Mouse (Mus musculus) 3T3-L1 (cell line): ENCODE measurements around the gene Ddx23.

Source experiments
- DNase-seq: peaks from one replicate; pipeline ENCODE4 v3.0.0-alpha.2; 2015; ENCODE audit warnings: low read depth, low spot score

Gene Ddx23

DNA sequence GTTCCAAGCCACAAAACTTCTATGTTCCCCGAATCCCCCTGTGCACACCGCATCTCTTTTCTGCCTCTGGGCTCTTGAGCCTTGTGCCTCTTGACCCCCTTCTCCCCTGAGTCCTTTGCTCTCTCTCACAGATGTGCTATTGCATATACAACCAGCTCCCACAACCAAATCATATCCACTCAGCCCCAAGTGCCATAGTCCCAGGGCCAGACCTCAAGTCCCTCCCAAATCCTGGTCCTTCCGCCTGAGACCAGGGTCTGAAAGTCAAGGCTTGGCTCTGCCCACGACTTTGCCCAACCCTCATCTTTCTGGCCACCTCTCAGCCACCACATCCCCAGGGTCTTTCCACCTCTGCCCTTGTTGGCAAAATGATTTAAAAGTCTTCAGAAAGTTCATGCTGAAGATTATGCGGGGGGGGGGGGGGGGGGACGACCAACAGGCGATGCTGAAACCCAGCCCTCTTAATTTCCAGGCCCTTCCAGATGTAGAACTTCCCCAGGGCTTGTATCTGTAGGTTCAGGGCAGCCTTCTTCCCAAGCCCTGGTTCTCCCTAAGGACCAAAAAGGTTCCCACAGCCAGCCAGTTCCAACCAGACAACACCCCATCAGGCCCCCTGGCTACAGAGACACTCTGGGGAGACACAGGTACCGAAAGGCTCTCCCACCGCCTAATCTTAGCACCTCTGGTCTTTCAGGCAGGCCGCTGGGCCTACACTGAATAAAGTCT, 54.5 kb downstream of the Ddx23 start:
- DNase-seq: peak; percentile 75

DNA sequence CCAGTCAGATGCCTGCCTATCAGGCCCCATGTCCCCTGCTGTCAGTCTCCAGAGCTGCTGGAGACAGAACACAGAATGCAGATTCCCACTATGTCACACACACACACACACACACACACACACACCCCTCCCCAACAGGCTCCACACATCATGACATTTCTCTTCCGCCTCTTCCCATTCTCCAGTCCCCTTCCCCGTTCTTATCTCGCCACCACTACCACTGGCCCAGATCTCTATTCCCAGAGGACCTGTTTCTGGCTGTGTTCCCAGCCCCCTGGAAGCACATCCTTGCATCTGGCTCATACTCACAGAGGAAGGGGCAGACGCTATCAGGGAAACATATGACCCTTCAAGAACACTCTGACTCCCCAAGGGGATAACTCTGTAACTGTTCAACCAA, 55.1 kb downstream of the Ddx23 start:
- DNase-seq: peak; percentile 83

DNA sequence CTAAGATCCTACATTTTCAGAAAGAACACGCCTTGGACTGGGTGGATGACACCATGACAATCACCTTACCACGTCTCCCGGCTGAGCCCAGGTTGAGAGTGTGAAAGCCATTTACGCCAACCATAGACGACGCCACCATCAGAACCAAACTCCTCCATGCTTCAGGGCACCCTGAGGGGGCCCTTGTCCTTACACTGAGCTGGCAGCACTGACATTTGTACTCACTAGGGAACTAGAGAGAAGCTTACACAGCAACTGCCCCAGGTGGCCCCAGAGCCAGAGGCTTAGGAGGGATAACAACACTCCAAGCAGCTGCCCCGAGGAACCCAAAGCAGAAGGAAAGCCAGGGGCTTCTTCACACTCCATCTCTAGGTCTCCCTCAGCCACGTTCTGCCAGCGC, 56.0 kb downstream of the Ddx23 start:
- DNase-seq: no peak

DNA sequence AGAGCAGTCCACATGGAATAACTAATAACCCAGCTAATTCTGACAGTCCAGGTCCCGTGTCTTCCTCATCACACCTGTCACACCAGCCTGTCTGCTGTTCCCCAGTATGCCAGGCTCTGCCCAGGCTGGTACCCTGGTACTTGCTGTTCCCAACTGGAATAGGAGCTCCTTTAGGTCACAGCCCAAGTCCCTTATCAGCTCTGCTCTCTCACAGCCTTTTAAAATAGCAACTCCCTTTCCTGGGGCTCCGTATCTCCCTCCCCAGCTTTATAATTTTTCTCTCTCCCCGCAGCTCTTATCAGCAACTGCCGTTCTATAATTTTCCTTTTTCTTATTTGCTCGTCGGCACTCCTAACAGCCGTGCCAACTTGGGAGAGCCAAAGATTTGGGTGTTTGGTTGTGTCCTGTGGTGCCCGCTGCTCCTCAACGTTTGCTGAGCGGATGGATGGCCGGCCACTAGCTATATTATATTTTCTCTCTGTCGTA, 56.6 kb downstream of the Ddx23 start:
- DNase-seq: no peak

DNA sequence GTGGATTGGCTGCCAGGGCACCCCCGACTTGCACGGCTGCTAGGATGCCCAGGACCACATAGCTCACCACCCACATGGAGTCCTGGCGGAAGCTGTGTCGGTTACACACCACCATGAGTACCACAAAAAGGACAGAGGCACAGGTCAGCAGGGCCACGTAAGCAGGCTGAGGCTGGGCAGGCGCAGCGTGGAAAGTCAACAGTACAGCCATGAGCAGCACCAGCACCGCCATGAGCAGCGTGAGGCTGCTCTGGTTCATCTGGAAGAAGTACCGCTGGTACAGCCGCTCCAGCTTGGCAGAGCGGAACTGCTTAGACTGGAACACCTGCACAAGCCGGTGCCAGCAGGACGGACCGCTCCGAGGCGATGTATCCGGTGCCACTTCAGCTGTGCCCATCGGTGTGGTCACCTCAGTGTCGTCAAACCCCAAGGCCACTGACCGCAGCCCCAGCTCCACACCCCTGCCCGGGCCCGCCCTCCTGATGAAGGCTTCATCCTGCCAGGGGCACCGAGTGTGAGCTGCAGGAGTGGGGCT, 58.6 kb downstream of the Ddx23 start:
- no peak for DNase-seq

DNA sequence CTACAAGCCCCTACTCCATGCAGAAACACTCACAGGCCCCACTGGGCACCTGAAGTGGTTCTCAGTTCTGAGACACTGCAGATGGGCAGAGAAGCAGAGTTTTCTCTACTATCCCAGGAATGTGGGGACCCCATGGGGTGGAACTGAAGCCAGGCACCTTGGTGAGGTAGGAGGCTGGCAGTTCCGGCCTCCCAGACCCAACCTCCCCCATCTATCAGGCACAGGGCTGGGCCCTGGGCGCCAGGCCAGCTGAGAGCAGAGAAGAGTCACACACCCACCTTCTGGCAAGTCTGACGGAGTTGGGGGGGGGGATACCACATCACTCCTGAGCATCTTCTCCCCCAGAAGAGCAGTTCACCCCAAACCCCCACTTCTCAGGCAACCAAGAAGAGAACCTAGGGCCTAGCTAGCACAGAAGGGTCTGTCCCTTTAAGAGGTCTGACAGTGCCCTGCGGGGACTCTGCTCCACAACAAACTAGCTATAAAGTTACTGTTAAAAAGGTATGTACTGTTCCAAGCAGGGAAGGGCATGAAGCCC, 59.7 kb downstream of the Ddx23 start:
- peak; percentile 65 for DNase-seq

DNA sequence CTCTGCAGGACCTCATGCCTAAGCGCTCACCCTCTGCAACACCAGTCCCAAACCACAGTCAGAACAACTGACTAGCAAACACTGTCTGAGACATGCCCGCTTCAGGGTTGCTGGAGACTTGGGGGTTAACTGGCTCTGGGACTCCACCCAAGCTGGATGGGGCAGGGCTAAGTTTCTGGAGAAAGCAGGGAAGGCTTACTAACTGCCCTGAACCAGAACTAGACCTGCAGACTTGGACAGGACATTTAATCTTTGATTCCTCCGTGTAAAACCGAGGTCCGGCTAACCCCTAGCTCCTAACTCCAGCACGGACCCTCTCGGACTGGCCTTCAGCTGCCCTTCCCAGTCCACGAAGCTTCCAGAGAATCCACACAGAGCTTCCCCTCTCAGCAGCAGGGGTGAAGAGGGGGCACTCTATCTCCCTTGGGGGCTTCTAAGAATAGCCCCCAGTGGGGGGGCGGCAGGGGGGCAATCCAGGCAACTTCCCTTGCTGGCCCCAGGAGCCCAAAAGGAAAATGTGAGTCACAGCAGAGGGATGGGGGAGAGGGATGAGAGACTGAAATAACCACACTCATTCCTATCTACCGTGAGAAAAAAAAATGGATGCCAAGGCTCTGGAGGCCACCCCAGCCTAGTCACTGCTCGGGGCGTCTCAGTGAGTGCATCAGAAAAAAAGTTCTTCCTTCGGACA, 60.4 kb downstream of the Ddx23 start:
- peak; percentile 87 for DNase-seq

DNA sequence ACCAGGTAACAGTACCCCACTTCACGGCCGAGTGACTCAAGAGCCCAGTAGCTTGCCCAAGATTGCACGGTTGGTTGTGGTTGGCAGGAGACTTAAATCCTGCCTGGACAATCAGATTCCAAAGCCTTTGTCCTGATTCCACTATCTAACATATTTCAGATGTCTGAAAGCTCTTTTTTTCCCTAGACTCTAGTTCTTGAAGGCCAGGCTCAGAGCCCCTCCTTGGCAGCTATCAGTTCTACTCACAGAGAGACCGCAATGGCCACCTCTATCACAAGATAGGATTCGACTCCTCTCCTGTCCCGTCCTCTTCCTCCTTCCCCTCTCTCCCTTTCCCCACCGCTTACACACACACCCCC, 60.9 kb downstream of the Ddx23 start:
- peak; percentile 32 for DNase-seq

DNA sequence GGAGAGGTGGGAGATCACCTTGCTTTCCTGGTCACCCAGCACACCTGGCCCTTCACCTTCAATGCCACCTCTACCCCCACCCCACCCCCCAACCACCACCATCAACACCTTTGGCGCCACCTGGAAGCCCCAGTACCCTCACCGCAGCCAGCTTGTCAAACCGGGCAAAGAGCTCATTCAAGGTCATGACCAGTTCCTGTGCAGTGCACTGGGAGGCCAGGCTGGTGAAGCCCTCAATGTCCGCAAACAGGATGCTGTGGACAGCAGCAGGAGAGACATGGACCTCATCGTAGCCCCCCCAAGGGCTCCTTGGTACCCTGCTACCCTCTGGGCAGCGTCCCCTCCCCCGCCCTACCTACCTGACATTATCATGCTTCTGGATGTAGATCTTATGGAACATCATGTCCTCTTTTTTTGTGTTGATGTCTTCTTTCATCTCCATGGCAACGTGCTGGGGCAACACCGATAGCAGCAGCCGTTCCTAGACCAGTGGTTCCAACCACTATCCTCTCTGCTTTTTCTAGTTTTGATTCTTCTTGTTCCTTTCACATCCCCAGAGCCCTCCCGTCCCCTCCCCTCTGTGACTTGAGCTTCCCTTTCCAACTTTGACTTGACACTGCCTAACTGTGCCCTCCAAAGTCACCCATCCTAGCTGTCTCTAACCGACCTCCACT, 62.5 kb downstream of the Ddx23 start:
- DNase-seq: no peak

DNA sequence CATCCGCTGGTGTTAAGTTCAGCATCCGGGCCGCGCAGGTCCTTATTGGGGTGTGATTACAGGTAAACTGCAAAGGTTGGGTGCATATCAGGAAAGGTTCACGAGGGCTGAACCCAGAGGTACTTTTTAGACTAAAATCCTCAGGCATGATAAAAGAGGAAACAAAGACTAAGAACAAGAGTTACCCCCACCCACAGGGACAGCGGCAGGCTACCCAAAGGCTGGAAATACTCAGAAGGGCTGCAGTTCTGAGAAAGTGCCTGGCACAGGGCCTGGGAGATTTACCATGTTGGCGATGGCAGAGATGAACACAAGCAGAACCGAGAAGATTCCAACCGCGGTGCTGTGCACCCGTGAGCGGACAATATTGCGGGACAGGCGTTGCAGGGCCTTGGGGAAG, 66.1 kb downstream of the Ddx23 start:
- no peak for DNase-seq
